Mouse (Mus musculus): ENCODE measurements around the gene Hectd2. TPM values are rescaled to one million over a fixed set of nuclear protein-coding genes. Genes with fewer than 3 reads are reported as not detected.

Hectd2 gene
- polyA plus RNA-seq, 1 experiment from 2014 or later, result 6.8 TPM

DNA sequence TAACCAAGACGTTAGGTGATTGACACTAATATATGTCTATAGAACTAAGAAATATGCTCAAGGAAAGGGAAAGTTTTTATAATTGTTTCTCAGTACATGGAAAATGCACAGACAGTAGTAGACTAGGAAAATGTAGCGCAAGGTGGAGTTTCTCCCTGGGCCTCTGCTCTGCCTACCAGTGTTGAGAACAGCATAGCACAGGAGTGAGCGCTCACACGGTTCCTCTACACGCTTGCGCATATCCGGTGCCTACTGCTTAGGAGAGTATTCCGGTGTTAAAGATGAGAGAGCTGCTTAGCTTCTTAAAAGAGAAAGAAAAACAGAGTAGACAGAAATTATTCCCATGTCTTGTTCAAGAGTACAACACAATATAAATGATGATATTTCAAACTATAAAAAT is 47.4 kb downstream of the Hectd2 start:
- Histone ChIP-seq H3K4me2 (ENCODE audit: low read length) (no peak overlapping the region), H3K4me1 (ENCODE audit: control insufficient read depth in 2 of 2, insufficient read depth in 2 of 2, low read length in 2 of 2) (peaks cover 0 to 5% of the 10 kb centered on the region in 2 experiments; a peak in 1 of 4 replicates), H3K9me3 (ENCODE audit: control insufficient read depth, low read length) (no peaks in the 10 kb centered on the region), H3K27me3 (ENCODE audit: control insufficient read depth, insufficient read depth, low read length) (no peaks in the 10 kb centered on the region), H3K27ac (replicated peaks in 1 of 2; ENCODE audit: control insufficient read depth in 1 of 2, insufficient read depth in 1 of 2, low read depth in 2 of 2, low read length in 2 of 2) (no peak overlapping the region), H3K9ac (ENCODE audit: low read length) (no peak overlapping the region), H3K4me3 (ENCODE audit: control insufficient read depth in 1 of 2, insufficient read depth in 1 of 2, low read depth in 1 of 2, low read length in 2 of 2) (no peak overlapping the region), H3K36me3 (ENCODE audit: control insufficient read depth, insufficient read depth, low read length) (peaks cover 7% of the 10 kb centered on the region)
- no peak for ATAC-seq (ENCODE audit: insufficient number of reproducible peaks, insufficient read depth, low FRiP score, low read depth)
- WGBS, result 90% methylated on average over 8 of the region's 8 CpGs

DNA sequence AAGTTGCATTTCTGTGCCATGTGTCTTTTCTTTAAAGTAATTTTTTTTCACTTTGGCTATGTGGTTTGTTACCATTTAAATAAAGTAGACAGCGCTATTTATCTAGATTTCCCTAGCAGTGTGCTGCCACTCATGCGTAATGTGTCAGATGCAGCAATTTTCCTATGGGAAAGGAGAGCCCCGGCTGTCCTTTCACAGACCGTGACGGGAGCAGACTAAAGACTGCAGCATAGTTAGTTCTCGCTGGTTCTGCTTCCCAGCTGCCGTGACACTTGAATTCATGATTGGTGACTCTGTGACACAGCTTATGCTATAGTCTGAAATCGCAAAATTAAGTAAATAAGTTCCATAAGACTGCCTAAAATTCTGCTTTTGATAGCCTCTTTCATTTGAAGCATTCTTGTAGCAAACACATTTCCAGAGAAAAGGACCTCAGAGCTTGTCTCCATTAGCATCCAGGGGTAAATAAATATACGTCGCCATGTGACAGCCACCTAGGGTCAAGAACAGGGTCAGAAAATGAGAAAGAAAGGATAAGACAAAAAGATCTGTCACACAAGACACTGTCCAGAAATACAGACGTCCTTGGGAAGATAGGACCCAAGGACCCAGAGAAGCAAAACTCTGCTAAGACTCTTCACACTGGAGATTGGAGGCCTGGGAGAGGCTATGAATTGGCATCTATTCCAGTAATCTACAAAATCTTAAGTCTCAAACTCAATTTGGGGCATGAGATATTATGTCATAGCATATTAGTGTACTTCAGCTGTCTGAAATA is 48.3 kb downstream of the Hectd2 start:
- H3K4me3 ChIP-seq (ENCODE audit: control insufficient read depth in 1 of 2, insufficient read depth in 1 of 2, low read depth in 1 of 2, low read length in 2 of 2), result no peak overlapping the region
- H3K36me3 ChIP-seq (ENCODE audit: control insufficient read depth, insufficient read depth, low read length), result peaks cover 7% of the 10 kb centered on the region
- H3K4me1 ChIP-seq (ENCODE audit: control insufficient read depth in 2 of 2, insufficient read depth in 2 of 2, low read length in 2 of 2), result peaks cover 0 to 5% of the 10 kb centered on the region in 2 experiments; a peak in 1 of 4 replicates
- H3K27me3 ChIP-seq (ENCODE audit: control insufficient read depth, insufficient read depth, low read length), result no peaks in the 10 kb centered on the region
- H3K4me2 ChIP-seq (ENCODE audit: low read length), result no peak overlapping the region
- no peak overlapping the region for H3K9ac ChIP-seq (ENCODE audit: low read length)
- no peak overlapping the region for H3K27ac ChIP-seq (replicated peaks in 1 of 2; ENCODE audit: control insufficient read depth in 1 of 2, insufficient read depth in 1 of 2, low read depth in 2 of 2, low read length in 2 of 2)
- H3K9me3 ChIP-seq (ENCODE audit: control insufficient read depth, low read length), result no peaks in the 10 kb centered on the region
- WGBS, result 42% methylated on average over 11 of the region's 11 CpGs
- no peak for ATAC-seq (ENCODE audit: insufficient number of reproducible peaks, insufficient read depth, low FRiP score, low read depth)

DNA sequence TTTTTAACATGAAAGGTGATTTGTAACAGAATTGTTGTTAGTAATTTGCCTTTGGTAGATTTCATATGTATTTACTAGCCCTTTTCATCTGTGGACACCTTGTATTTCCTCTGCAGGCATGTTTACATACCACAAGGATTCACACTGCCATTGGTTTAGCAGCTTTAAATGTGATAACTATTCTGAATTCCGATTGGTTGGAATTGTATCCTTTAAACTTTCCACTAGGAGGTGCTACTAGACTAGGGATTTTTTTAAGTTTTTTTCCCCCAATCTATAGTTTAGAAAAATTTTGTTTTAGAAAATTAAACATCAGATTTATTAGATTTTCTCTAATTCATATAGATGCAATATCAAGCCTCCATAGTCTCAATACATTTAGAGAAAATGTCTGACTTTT is 51.8 kb downstream of the Hectd2 start:
- Histone ChIP-seq H3K27me3 (ENCODE audit: control insufficient read depth, insufficient read depth, low read length) (no peaks in the 10 kb centered on the region), H3K4me3 (ENCODE audit: control insufficient read depth in 1 of 2, insufficient read depth in 1 of 2, low read depth in 1 of 2, low read length in 2 of 2) (no peak overlapping the region), H3K4me1 (ENCODE audit: control insufficient read depth in 2 of 2, insufficient read depth in 2 of 2, low read length in 2 of 2) (peaks cover 0 to 5% of the 10 kb centered on the region in 2 experiments; a peak in 1 of 4 replicates), H3K4me2 (ENCODE audit: low read length) (no peak overlapping the region), H3K9me3 (ENCODE audit: control insufficient read depth, low read length) (no peaks in the 10 kb centered on the region), H3K27ac (replicated peaks in 1 of 2; ENCODE audit: control insufficient read depth in 1 of 2, insufficient read depth in 1 of 2, low read depth in 2 of 2, low read length in 2 of 2) (no peak overlapping the region), H3K9ac (ENCODE audit: low read length) (no peak overlapping the region), H3K36me3 (ENCODE audit: control insufficient read depth, insufficient read depth, low read length) (peaks cover 9% of the 10 kb centered on the region)
- no peak for ATAC-seq (ENCODE audit: insufficient number of reproducible peaks, insufficient read depth, low FRiP score, low read depth)
- WGBS, result 34% methylated on average over 1 of the region's 1 CpGs

DNA sequence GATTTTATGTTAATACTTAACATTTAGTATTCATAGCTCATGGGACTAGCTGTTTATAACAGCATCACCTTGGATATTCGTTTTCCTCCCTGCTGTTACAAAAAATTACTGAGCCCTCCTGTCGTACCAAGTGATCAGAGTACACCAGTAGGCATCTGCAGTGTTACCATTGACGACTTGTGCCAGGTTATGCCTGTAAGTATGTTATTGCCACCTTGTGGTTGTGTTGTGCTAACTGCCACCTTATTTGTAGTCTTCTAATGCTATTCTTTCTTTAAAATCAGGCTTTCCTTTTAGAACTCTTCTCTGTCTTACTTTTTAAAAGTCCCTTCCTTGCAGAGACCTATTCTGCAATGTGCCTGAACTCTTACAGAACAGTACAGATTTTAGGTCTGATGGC is 54.8 kb downstream of the Hectd2 start:
- no peak for ATAC-seq (ENCODE audit: insufficient number of reproducible peaks, insufficient read depth, low FRiP score, low read depth)
- Histone ChIP-seq H3K9ac (ENCODE audit: low read length) (no peak overlapping the region), H3K27ac (replicated peaks in 1 of 2; ENCODE audit: control insufficient read depth in 1 of 2, insufficient read depth in 1 of 2, low read depth in 2 of 2, low read length in 2 of 2) (no peak overlapping the region), H3K36me3 (ENCODE audit: control insufficient read depth, insufficient read depth, low read length) (peaks cover 19% of the 10 kb centered on the region), H3K4me2 (ENCODE audit: low read length) (no peak overlapping the region), H3K4me3 (ENCODE audit: control insufficient read depth in 1 of 2, insufficient read depth in 1 of 2, low read depth in 1 of 2, low read length in 2 of 2) (no peak overlapping the region), H3K9me3 (ENCODE audit: control insufficient read depth, low read length) (no peaks in the 10 kb centered on the region), H3K4me1 (ENCODE audit: control insufficient read depth in 2 of 2, insufficient read depth in 2 of 2, low read length in 2 of 2) (no peaks in the 10 kb centered on the region), H3K27me3 (ENCODE audit: control insufficient read depth, insufficient read depth, low read length) (no peaks in the 10 kb centered on the region)
- WGBS, result 33% methylated on average over 3 of the region's 3 CpGs

DNA sequence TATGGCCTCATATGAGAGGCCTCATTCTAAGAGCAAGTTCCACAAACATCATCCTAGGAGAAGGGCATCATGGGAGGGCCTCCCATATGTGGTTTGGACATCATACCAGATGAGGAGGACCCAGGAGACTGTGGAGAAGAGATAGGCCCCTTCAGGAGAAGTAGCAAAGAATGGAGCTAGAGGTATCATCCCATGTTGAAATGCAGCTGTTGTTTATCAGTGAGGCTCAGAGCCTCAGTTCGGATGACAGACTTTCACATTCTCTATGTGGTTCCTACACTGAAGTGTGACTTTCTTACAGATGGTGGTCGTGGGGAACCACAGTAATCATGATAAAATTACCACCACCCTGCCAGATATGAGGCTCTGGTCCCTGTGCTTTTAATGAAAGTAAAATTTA is 55.9 kb downstream of the Hectd2 start:
- Histone ChIP-seq H3K27me3 (ENCODE audit: control insufficient read depth, insufficient read depth, low read length) (no peaks in the 10 kb centered on the region), H3K9me3 (ENCODE audit: control insufficient read depth, low read length) (no peaks in the 10 kb centered on the region), H3K27ac (replicated peaks in 1 of 2; ENCODE audit: control insufficient read depth in 1 of 2, insufficient read depth in 1 of 2, low read depth in 2 of 2, low read length in 2 of 2) (no peak overlapping the region), H3K4me3 (ENCODE audit: control insufficient read depth in 1 of 2, insufficient read depth in 1 of 2, low read depth in 1 of 2, low read length in 2 of 2) (no peak overlapping the region), H3K4me1 (ENCODE audit: control insufficient read depth in 2 of 2, insufficient read depth in 2 of 2, low read length in 2 of 2) (no peaks in the 10 kb centered on the region), H3K36me3 (ENCODE audit: control insufficient read depth, insufficient read depth, low read length) (peaks cover 18% of the 10 kb centered on the region), H3K9ac (ENCODE audit: low read length) (no peak overlapping the region), H3K4me2 (ENCODE audit: low read length) (no peak overlapping the region)
- WGBS, result 53% methylated on average over 2 of the region's 2 CpGs
- no peak for ATAC-seq (ENCODE audit: insufficient number of reproducible peaks, insufficient read depth, low FRiP score, low read depth)

DNA sequence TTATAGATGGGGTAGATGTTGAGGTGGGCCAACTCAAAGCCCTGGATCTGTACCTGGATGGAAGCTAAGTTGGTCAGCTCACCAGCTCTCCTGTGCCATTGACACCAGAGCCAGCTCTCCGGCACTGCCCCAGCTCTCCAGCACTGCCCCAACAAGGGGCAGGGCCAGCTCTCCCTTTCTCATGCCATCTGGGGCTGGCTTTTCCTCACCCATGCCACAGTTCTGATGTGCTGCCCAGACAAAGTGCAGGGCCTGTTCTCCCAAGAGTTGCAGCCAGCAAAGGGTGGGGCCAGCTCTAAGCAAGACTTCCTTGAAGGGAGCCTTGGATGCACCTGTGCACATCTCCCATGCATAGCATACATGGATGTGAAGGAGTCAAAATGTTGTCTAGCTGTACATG is 71.5 kb downstream of the Hectd2 start:
- WGBS, result 78% methylated on average over 1 of the region's 1 CpGs
- no peak overlapping the region for H3K4me3 ChIP-seq (ENCODE audit: control insufficient read depth in 1 of 2, insufficient read depth in 1 of 2, low read depth in 1 of 2, low read length in 2 of 2)

DNA sequence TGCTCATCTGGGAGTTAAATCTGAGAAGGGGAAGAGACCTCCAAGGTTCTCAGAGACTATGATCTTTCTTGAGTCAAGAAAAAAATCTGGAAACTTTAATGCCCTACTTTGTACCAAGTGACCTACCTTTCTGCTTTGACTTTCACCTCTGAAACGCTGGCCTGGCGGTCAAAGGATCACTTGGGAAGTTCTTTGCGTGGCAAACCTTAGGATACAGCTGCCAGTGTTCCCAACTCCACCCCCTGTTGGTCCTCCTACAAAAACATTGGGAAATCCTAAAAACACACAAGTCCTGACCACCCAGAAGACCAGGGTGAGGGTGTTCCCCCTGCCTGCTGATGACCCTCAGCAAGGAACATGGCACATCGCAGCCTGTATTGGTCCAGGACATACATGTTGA is 72.4 kb downstream of the Hectd2 start:
- H3K9ac ChIP-seq (ENCODE audit: low read length), result no peak overlapping the region
- 86% methylated on average over 4 of the region's 4 CpGs for WGBS
- no peaks in the 10 kb centered on the region for H3K27me3 ChIP-seq (ENCODE audit: control insufficient read depth, insufficient read depth, low read length)
- no peaks in the 10 kb centered on the region for H3K4me1 ChIP-seq (ENCODE audit: control insufficient read depth in 2 of 2, insufficient read depth in 2 of 2, low read length in 2 of 2)
- H3K4me3 ChIP-seq (ENCODE audit: control insufficient read depth in 1 of 2, insufficient read depth in 1 of 2, low read depth in 1 of 2, low read length in 2 of 2), result no peak overlapping the region
- ATAC-seq (ENCODE audit: insufficient number of reproducible peaks, insufficient read depth, low FRiP score, low read depth), result no peak
- no peak overlapping the region for H3K27ac ChIP-seq (replicated peaks in 1 of 2; ENCODE audit: control insufficient read depth in 1 of 2, insufficient read depth in 1 of 2, low read depth in 2 of 2, low read length in 2 of 2)
- H3K9me3 ChIP-seq (ENCODE audit: control insufficient read depth, low read length), result no peaks in the 10 kb centered on the region
- no peak overlapping the region for H3K4me2 ChIP-seq (ENCODE audit: low read length)
- H3K36me3 ChIP-seq (ENCODE audit: control insufficient read depth, insufficient read depth, low read length), result no peaks in the 10 kb centered on the region; the same call in 1 of the 2 replicates

More for the DNA sequence above, 71.5 kb downstream of the Hectd2 start:
- H3K36me3 ChIP-seq (ENCODE audit: control insufficient read depth, insufficient read depth, low read length), result peaks cover 5% of the 10 kb centered on the region
- ATAC-seq (ENCODE audit: insufficient number of reproducible peaks, insufficient read depth, low FRiP score, low read depth), result no peak
- no peak overlapping the region for H3K27ac ChIP-seq (replicated peaks in 1 of 2; ENCODE audit: control insufficient read depth in 1 of 2, insufficient read depth in 1 of 2, low read depth in 2 of 2, low read length in 2 of 2)
- H3K9me3 ChIP-seq (ENCODE audit: control insufficient read depth, low read length), result no peaks in the 10 kb centered on the region
- H3K9ac ChIP-seq (ENCODE audit: low read length), result no peak overlapping the region
- H3K4me1 ChIP-seq (ENCODE audit: control insufficient read depth in 2 of 2, insufficient read depth in 2 of 2, low read length in 2 of 2), result no peaks in the 10 kb centered on the region
- H3K4me2 ChIP-seq (ENCODE audit: low read length), result no peak overlapping the region
- no peaks in the 10 kb centered on the region for H3K27me3 ChIP-seq (ENCODE audit: control insufficient read depth, insufficient read depth, low read length)
